10 mouse cellular contexts compared by ENCODE assay signal in the genomic region with DNA sequence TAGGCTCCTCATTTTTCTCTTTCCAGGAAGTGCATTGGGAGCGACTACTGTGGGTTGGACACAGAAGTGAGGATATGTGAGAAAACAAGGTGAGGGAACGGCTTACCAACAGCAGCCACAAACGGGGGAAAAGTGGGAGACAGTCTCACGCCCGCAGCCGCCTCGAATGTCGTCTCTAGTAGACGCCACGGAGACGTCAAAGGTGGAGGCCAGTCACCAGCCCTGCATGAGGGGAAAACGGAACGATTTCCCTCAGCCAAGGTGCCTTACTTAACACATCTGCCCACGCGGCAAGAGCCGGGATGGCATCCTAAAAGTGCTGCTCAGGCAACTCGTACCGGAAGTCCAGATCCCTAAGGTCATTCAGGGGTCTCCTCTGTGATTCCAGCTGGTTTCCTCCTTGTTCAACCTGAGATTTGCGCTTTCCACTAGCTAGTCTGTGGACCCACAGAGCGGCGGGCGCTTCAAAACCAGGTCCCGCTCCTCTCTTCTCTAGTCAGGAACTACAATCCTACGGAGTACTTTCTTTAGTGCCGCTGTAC. TPM values are rescaled to one million over a fixed set of nuclear protein-coding genes. Genes with fewer than 3 reads are reported as not detected.
A peak's percentile ranks its signal among the peaks of the same experiment; 100 is the strongest.
DNase-seq lines count a peak whose midpoint lies in the region; ATAC-seq lines count a peak whose summit lies in the region.
"Had no signal": no experiment of that assay in that cellular context is flagged by ENCODE, and none has a peak within 500 bp of the region (broad histone marks: within the 10 kb centered on the region; RNA-seq: fewer than 3 reads in every experiment).

No protein-coding gene starts in this region.

- no peak overlapping the region for H3K27ac ChIP-seq in heart, embryonic 11.5 days (ENCODE audit: low read depth, low read length)
- H3K27ac ChIP-seq in forebrain, embryonic 14.5 days (ENCODE audit: low read depth, low read length): peak overlapping the region; percentile 2; the same call in 1 of the 2 replicates
- H3K27ac ChIP-seq in midbrain, embryonic 15.5 days: peak overlapping the region; percentile 89
- H3K27ac ChIP-seq: heart, embryonic 15.5 days; kidney, postnatal 0 days had no signal

- H3K36me3 ChIP-seq in heart, embryonic 11.5 days (ENCODE audit: control insufficient read depth, insufficient read depth, low read length): no peaks in the 10 kb centered on the region
- H3K36me3 ChIP-seq in forebrain, embryonic 14.5 days (ENCODE audit: control insufficient read depth, insufficient read depth, low read length): peaks cover 18% of the 10 kb centered on the region
- peaks cover 13% of the 10 kb centered on the region; the same call in 1 of the 2 replicates for H3K36me3 ChIP-seq in midbrain, embryonic 15.5 days (replicated peaks)
- H3K36me3 ChIP-seq: heart, embryonic 15.5 days had no signal

- ATAC-seq in heart, embryonic 11.5 days (replicated peaks; ENCODE audit: insufficient number of reproducible peaks, low FRiP score, low TSS enrichment): no peak
- no peak for ATAC-seq in forebrain, embryonic 14.5 days
- no peak for ATAC-seq in midbrain, embryonic 15.5 days (replicated peaks)

- H3K27me3 ChIP-seq in heart, embryonic 11.5 days (ENCODE audit: control insufficient read depth, insufficient read depth, low read length): peaks cover 61% of the 10 kb centered on the region
- H3K27me3 ChIP-seq in forebrain, embryonic 14.5 days (replicated peaks; ENCODE audit: control insufficient read depth, insufficient read depth, low read length): peaks cover 9% of the 10 kb centered on the region; the same call in 1 of the 2 replicates
- peaks cover 8% of the 10 kb centered on the region for H3K27me3 ChIP-seq in midbrain, embryonic 15.5 days (replicated peaks)

- intact Hi-C loops in heart, postnatal 25 days (cut with DNase I): no loop called here

- no peak for DNase-seq in heart, postnatal 25 days (ENCODE audit: low spot score)
- DNase-seq in ZHBTc4 (ENCODE audit: low read depth, low spot score): peak; percentile 72
- DNase-seq in forebrain, embryonic 14.5 days (ENCODE audit: low spot score): no peak
- DNase-seq in thymus, postnatal 36 days: no peak
- DNase-seq in layer of hippocampus, adult 9-10 months (ENCODE audit: low spot score): no peak

- 3% methylated on average over 25 of the region's 25 CpGs for WGBS in heart, embryonic 11.5 days (ENCODE audit: insufficient replicate concordance)
- WGBS in forebrain, embryonic 14.5 days: 5% methylated on average over 25 of the region's 25 CpGs
- WGBS in midbrain, embryonic 15.5 days: 4% methylated on average over 25 of the region's 25 CpGs

- H3K4me1 ChIP-seq in heart, embryonic 11.5 days (ENCODE audit: control insufficient read depth, insufficient read depth, low read length): peaks cover 12% of the 10 kb centered on the region
- H3K4me1 ChIP-seq in forebrain, embryonic 14.5 days (ENCODE audit: control insufficient read depth, insufficient read depth, low read length): peaks cover 12% of the 10 kb centered on the region; the same call in 1 of the 2 replicates
- peaks cover 32% of the 10 kb centered on the region for H3K4me1 ChIP-seq in midbrain, embryonic 15.5 days

- no peaks in the 10 kb centered on the region for H3K9me3 ChIP-seq in heart, embryonic 11.5 days (replicated peaks; ENCODE audit: control insufficient read depth, low read length)
- H3K9me3 ChIP-seq in forebrain, embryonic 14.5 days (replicated peaks; ENCODE audit: control insufficient read depth, low read length): no peaks in the 10 kb centered on the region
- no peaks in the 10 kb centered on the region for H3K9me3 ChIP-seq in midbrain, embryonic 15.5 days
- H3K9me3 ChIP-seq: heart, embryonic 15.5 days had no signal

- no peak overlapping the region; the same call in 1 of the 2 replicates for H3K4me2 ChIP-seq in heart, embryonic 11.5 days
- H3K4me2 ChIP-seq in forebrain, embryonic 14.5 days (ENCODE audit: low read length): peak overlapping the region; percentile 73
- H3K4me2 ChIP-seq in midbrain, embryonic 15.5 days: peak overlapping the region; percentile 91
- H3K4me2 ChIP-seq: heart, embryonic 15.5 days had no signal

- H3K9ac ChIP-seq in heart, embryonic 11.5 days (ENCODE audit: low read depth, low read length): no peak overlapping the region
- H3K9ac ChIP-seq in forebrain, embryonic 14.5 days (ENCODE audit: low read length): peak overlapping the region; percentile 89
- H3K9ac ChIP-seq in midbrain, embryonic 15.5 days: peak overlapping the region; percentile 47
- H3K9ac ChIP-seq: heart, embryonic 15.5 days had no signal

- peak overlapping the region; percentile 8; the same call in 1 of the 2 replicates for H3K4me3 ChIP-seq in heart, embryonic 11.5 days (ENCODE audit: low read depth, low read length)
- H3K4me3 ChIP-seq in forebrain, embryonic 14.5 days (ENCODE audit: low read depth, low read length): peak overlapping the region; percentile 75
- H3K4me3 ChIP-seq in midbrain, embryonic 15.5 days: peak overlapping the region; percentile 68
- H3K4me3 ChIP-seq: erythroblast, embryonic 14.5 days; heart, embryonic 15.5 days had no signal

RNA-seq across cellular contexts. Expression of a gene that starts 1.9 kb away (rescaled TPM):
- 0.04 and 0.10 TPM in 2 replicates for polyA plus RNA-seq in heart, embryonic 11.5 days (2014; fragmentation: Nextera tagmentation; extraction: Ambion mirVana)
- total RNA-seq in heart, postnatal 25 days (2021): under 1 TPM; 0.03 to 0.23 TPM
- 10.7 and 17.6 TPM in 2 replicates for polyA plus RNA-seq in forebrain, embryonic 14.5 days (2014; fragmentation: Nextera tagmentation; extraction: Ambion mirVana)
- 19.6 and 21.3 TPM in 2 replicates for polyA plus RNA-seq in midbrain, embryonic 15.5 days (2015; fragmentation: Nextera tagmentation; extraction: Ambion mirVana)

RNA-seq across cellular contexts. Expression of a gene that starts 16.0 kb away (rescaled TPM):
- polyA plus RNA-seq in heart, embryonic 11.5 days (2014; fragmentation: Nextera tagmentation; extraction: Ambion mirVana): 7.3 and 9.5 TPM in 2 replicates
- 1 to 10 TPM; 7.9 to 8.3 TPM for total RNA-seq in heart, postnatal 25 days (2021)
- polyA plus RNA-seq in forebrain, embryonic 14.5 days (2014; fragmentation: Nextera tagmentation; extraction: Ambion mirVana): 13.6 and 19.2 TPM in 2 replicates
- polyA plus RNA-seq in midbrain, embryonic 15.5 days (2015; fragmentation: Nextera tagmentation; extraction: Ambion mirVana): 34.9 and 38.1 TPM in 2 replicates

RNA-seq across cellular contexts. Expression of a gene that starts 28.9 kb away (rescaled TPM):
- polyA plus RNA-seq in heart, embryonic 11.5 days (2014; fragmentation: Nextera tagmentation; extraction: Ambion mirVana): 6.3 and 7.0 TPM in 2 replicates
- 10 to 100 TPM; 27.4 to 28.7 TPM for total RNA-seq in heart, postnatal 25 days (2021)
- 10.6 and 14.7 TPM in 2 replicates for polyA plus RNA-seq in forebrain, embryonic 14.5 days (2014; fragmentation: Nextera tagmentation; extraction: Ambion mirVana)
- polyA plus RNA-seq in midbrain, embryonic 15.5 days (2015; fragmentation: Nextera tagmentation; extraction: Ambion mirVana): 16.7 and 17.8 TPM in 2 replicates

RNA-seq across cellular contexts. Expression of a gene that starts 40.6 kb away (rescaled TPM):
- 44.3 and 48.7 TPM in 2 replicates for polyA plus RNA-seq in heart, embryonic 11.5 days (2014; fragmentation: Nextera tagmentation; extraction: Ambion mirVana)
- total RNA-seq in heart, postnatal 25 days (2021): 10 to 100 TPM; 21.1 to 26.4 TPM
- 217 and 221 TPM in 2 replicates for polyA plus RNA-seq in forebrain, embryonic 14.5 days (2014; fragmentation: Nextera tagmentation; extraction: Ambion mirVana)
- 230 and 239 TPM in 2 replicates for polyA plus RNA-seq in midbrain, embryonic 15.5 days (2015; fragmentation: Nextera tagmentation; extraction: Ambion mirVana)

Comparison
In these comparisons a context has a peak if more than half of its experiments do, and no peak if none do; other contexts are left out.
1. H3K4me3 ChIP-seq: peak in every context shown above with its lines; median percentile 75 in forebrain, embryonic 14.5 days; 68 in midbrain, embryonic 15.5 days; 8 in heart, embryonic 11.5 days.
2. RNA of a gene that starts 1.9 kb away (polyA plus RNA-seq): 19.6 to 21.3 TPM in midbrain, embryonic 15.5 days and 10.7 to 17.6 TPM in forebrain, embryonic 14.5 days; 0.04 to 0.10 TPM in heart, embryonic 11.5 days; every median in the first group is over 10 times any median in the second.